In the genomic region with DNA sequence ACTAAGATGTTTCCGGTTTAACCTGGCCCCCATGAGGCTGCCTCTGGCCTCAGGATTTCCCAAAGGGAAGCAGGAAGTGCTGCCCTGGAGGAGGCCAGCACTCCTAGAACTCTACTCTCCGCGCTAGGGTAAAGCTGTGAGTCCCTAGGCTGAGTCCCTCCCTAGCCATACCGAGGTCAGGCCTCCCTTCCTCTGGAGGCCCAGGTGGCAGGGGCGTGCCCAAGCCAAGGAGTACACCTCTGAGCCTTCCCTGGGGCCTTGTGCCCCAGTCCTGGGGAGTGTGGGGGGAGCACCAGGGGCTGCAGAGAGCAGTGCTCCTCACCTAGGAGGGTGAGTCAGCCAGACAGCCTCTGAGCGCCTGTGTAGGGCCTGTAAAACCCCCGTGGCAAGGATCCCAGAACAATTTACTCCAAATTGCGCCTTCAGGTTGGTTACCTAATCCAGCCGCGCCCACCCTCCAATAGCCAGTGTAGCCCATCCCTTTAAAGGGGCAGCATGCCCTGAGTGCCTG, we compare ENCODE assay signal across 8 mouse cellular contexts. TPM values are rescaled to one million over a fixed set of nuclear protein-coding genes. Genes with fewer than 3 reads are reported as not detected.
DNase-seq lines count a peak whose midpoint lies in the region; ATAC-seq and TF ChIP-seq lines count a peak whose summit lies in the region.

No protein-coding gene starts in this region.

- peak; percentile 26 for DNase-seq in ovary, postnatal 14 days (ENCODE audit: low spot score)
- no peak for DNase-seq in ovary, adult 18-20 months (ENCODE audit: low spot score)
- no peak for DNase-seq in kidney, postnatal 0 days (ENCODE audit: low spot score)
- peak; percentile 60 to 75 for DNase-seq in lung, postnatal 4 days
- DNase-seq in adrenal gland, adult 2 months, result no peak
- DNase-seq in thymus, adult 2 months, result no peak
- no peak for DNase-seq in ovary, postnatal 36 days (ENCODE audit: low spot score)

- H3K4me2 ChIP-seq in embryonic facial prominence, embryonic 13.5 days, result peak overlapping the region; percentile 91
- H3K4me2 ChIP-seq in kidney, postnatal 0 days (ENCODE audit: low read length), result peak overlapping the region; percentile 97

- peaks cover 28% of the 10 kb centered on the region for H3K4me1 ChIP-seq in embryonic facial prominence, embryonic 13.5 days
- peaks cover 18% of the 10 kb centered on the region; the same call in 1 of the 2 replicates for H3K4me1 ChIP-seq in kidney, postnatal 0 days (replicated peaks; ENCODE audit: insufficient read depth, low read length)
- peaks cover 36% of the 10 kb centered on the region for H3K4me1 ChIP-seq in thymus, adult 2 months (replicated peaks; ENCODE audit: control insufficient read depth, insufficient read depth, low read length)

- no peak for TF ChIP-seq POLR2A in thymus, adult 2 months (IDR thresholded peaks at IDR 0.05; ENCODE audit: control insufficient read depth, extremely low read depth, insufficient read depth, low read length, poor library complexity)

- no peak for TF ChIP-seq CTCF in kidney, postnatal 0 days (IDR thresholded peaks at IDR 0.05; ENCODE audit: low read depth)
- no peak for TF ChIP-seq CTCF in thymus, adult 2 months (IDR thresholded peaks at IDR 0.05; ENCODE audit: borderline replicate concordance, control insufficient read depth, extremely low read depth, insufficient read depth, low read length, poor library complexity)

- peak overlapping the region; percentile 89 for H3K4me3 ChIP-seq in embryonic facial prominence, embryonic 13.5 days
- peak overlapping the region; percentile 86 for H3K4me3 ChIP-seq in kidney, postnatal 0 days (replicated peaks; ENCODE audit: low read depth, low read length)
- no peak overlapping the region for H3K4me3 ChIP-seq in thymus, adult 2 months (ENCODE audit: control insufficient read depth, insufficient read depth, low read length)

- H3K27ac ChIP-seq in embryonic facial prominence, embryonic 13.5 days, result peak overlapping the region; percentile 92
- H3K27ac ChIP-seq in kidney, postnatal 0 days, result peak overlapping the region; percentile 77
- H3K27ac ChIP-seq in thymus, adult 2 months (ENCODE audit: control insufficient read depth, insufficient read depth, low read length), result no peak overlapping the region

- ATAC-seq in embryonic facial prominence, embryonic 13.5 days (ENCODE audit: insufficient number of reproducible peaks, insufficient read depth, low FRiP score, low TSS enrichment, low read depth), result no peak
- ATAC-seq in kidney, postnatal 0 days (replicated peaks; ENCODE audit: low FRiP score, low read depth), result peak; percentile 17; the same call in 1 of the 2 replicates

- H3K27me3 ChIP-seq in embryonic facial prominence, embryonic 13.5 days, result no peaks in the 10 kb centered on the region
- no peaks in the 10 kb centered on the region for H3K27me3 ChIP-seq in kidney, postnatal 0 days (ENCODE audit: insufficient read depth, low read length)
- no peaks in the 10 kb centered on the region for H3K27me3 ChIP-seq in thymus, adult 2 months (ENCODE audit: control insufficient read depth, insufficient read depth, low read length)

- peak overlapping the region; percentile 91 for H3K9ac ChIP-seq in embryonic facial prominence, embryonic 13.5 days
- peak overlapping the region; percentile 40 for H3K9ac ChIP-seq in kidney, postnatal 0 days (ENCODE audit: low read depth, low read length)

- 0 out of 2 replicates have a peak, but pooled peaks cover under 1% of the 10 kb centered on the region for H3K36me3 ChIP-seq in embryonic facial prominence, embryonic 13.5 days
- H3K36me3 ChIP-seq in kidney, postnatal 0 days (ENCODE audit: insufficient read depth, low read length), result no peaks in the 10 kb centered on the region
- no peaks in the 10 kb centered on the region for H3K36me3 ChIP-seq in thymus, adult 2 months (ENCODE audit: control insufficient read depth, insufficient read depth, low read length)

- H3K9me3 ChIP-seq in embryonic facial prominence, embryonic 13.5 days, result no peaks in the 10 kb centered on the region
- no peaks in the 10 kb centered on the region for H3K9me3 ChIP-seq in kidney, postnatal 0 days (replicated peaks; ENCODE audit: low read length)

- WGBS in embryonic facial prominence, embryonic 13.5 days, result 9% methylated on average over 10 of the region's 10 CpGs
- 9% methylated on average over 10 of the region's 10 CpGs for WGBS in kidney, postnatal 0 days
- WGBS in thymus, adult 2 months, result 73% methylated on average over 10 of the region's 10 CpGs

RNA-seq across cellular contexts. Expression of gene Rps6ka1, which starts 1.6 kb away (rescaled TPM):
- polyA plus RNA-seq in embryonic facial prominence, embryonic 13.5 days (2015; fragmentation: Nextera tagmentation; extraction: Ambion mirVana), result 40.7 and 41.5 TPM in 2 replicates
- 29.7 and 32.5 TPM in 2 replicates for polyA plus RNA-seq in kidney, postnatal 0 days (2015; fragmentation: Nextera tagmentation; extraction: Ambion mirVana)
- total RNA-seq in adrenal gland, adult 2 months (2021), result 10 to 100 TPM; 12.2 to 16.6 TPM
- 19.3 and 20.6 TPM in 2 replicates for polyA plus RNA-seq in adrenal gland, adult 2 months (2012; rRNA removed)
- polyA plus RNA-seq in thymus, adult 2 months (2012; rRNA removed), result 79.3 and 84.0 TPM in 2 replicates

Comparison
In these comparisons a context has a peak if more than half of its experiments do, and no peak if none do; other contexts are left out.
1. DNase-seq: peak in ovary, postnatal 14 days (single experiment) and lung, postnatal 4 days (2 of 2); none in ovary, adult 18-20 months (single experiment), kidney, postnatal 0 days (single experiment), adrenal gland, adult 2 months (single experiment), thymus, adult 2 months (single experiment) and ovary, postnatal 36 days (single experiment).